Mouse (Mus musculus) limb, embryonic 11.5 days (tissue): ENCODE data around the gene Socs2. TPM values are rescaled to one million over a fixed set of nuclear protein-coding genes. Genes with fewer than 3 reads are reported as not detected.

Experiments used
- ATAC-seq: fragments of 200-750 bp; cut with Nextera tagmentation; 2 replicates; pipeline ENCODE4 v1.8.0; 2017; ENCODE audit warnings: low read depth; ENCODE audit not compliant: insufficient number of reproducible peaks, low FRiP score, low TSS enrichment
- DNase-seq: peaks from one replicate; pipeline ENCODE4 v3.0.0-alpha.2; 2015; ENCODE audit warnings: low spot score
- H3K27ac ChIP-seq: fragments of 300-500 bp; sonication (generic); replicated peaks from 2 replicates; pipeline ENCODE4 v1.5.1; 2014; ENCODE audit warnings: low read depth, mild to moderate bottlenecking, low read length
- H3K27me3 ChIP-seq: fragments of 300-500 bp; sonication (generic); 2 replicates; pipeline ENCODE4 v1.6.1; 2014; ENCODE audit warnings: mild to moderate bottlenecking, low read length, mixed read lengths; ENCODE audit not compliant: control insufficient read depth, insufficient read depth
- H3K36me3 ChIP-seq: fragments of 300-500 bp; sonication (generic); 2 replicates; pipeline ENCODE4 v1.6.1; 2014; ENCODE audit warnings: mild to moderate bottlenecking, low read length, moderate library complexity, mixed read lengths; ENCODE audit not compliant: control insufficient read depth, insufficient read depth
- H3K4me1 ChIP-seq: fragments of 300-500 bp; sonication (generic); 2 replicates; pipeline ENCODE4 v1.6.1; 2014; ENCODE audit warnings: low read length, mixed read lengths; ENCODE audit not compliant: control insufficient read depth, insufficient read depth
- H3K4me2 ChIP-seq: fragments of 300-500 bp; sonication (generic); 2 replicates; pipeline ENCODE4 v1.6.1; 2014; ENCODE audit warnings: low read depth, mild to moderate bottlenecking, moderate library complexity; ENCODE audit not compliant: severe bottlenecking
- H3K4me3 ChIP-seq: fragments of 300-500 bp; sonication (generic); 2 replicates; pipeline ENCODE4 v1.5.1; 2014; ENCODE audit warnings: low read depth, low read length
- H3K9ac ChIP-seq: fragments of 300-500 bp; sonication (generic); 2 replicates; pipeline ENCODE4 v1.6.1; 2014; ENCODE audit warnings: mild to moderate bottlenecking, low read length
- H3K9me3 ChIP-seq: fragments of 300-500 bp; sonication (generic); 2 replicates; pipeline ENCODE4 v1.6.1; 2016; ENCODE audit warnings: low read length; ENCODE audit not compliant: control insufficient read depth
- WGBS: fragments of 180-500 bp; shearing (Covaris S2); extraction: QIAGEN DNeasy Blood & Tissue Kit; methylation state at CpG from one replicate; pipeline ENCODE4 v1.1.7; 2014; 5-methylcytosine and 5-hydroxymethylcytosine counted together
- polyA plus RNA-seq: library from polyadenylated mRNA; unstranded; fragments of >200 nt; fragmentation: Nextera tagmentation; extraction: Ambion mirVana; gene quantifications from 2 replicates; pipeline ENCODE4 v1.2.1, GENCODE M21; 2014

Gene Socs2
- polyA plus RNA-seq, 1 experiment from 2014 or later = 42.9 TPM

GRCm38 (mm10) chr10:95384446-95384845, 32.5 kb downstream of the Socs2 start:
- no peaks in the 10 kb centered on the region for H3K4me1 ChIP-seq
- no peak overlapping the region for H3K4me3 ChIP-seq
- 84% methylated on average over 8 of the region's 8 CpGs for WGBS
- no peak overlapping the region for H3K9ac ChIP-seq
- no peaks in the 10 kb centered on the region for H3K27me3 ChIP-seq
- H3K27ac ChIP-seq = no peak overlapping the region
- H3K9me3 ChIP-seq = no peaks in the 10 kb centered on the region
- H3K36me3 ChIP-seq = no peaks in the 10 kb centered on the region
- ATAC-seq (no peak), DNase-seq (no peak)
- H3K4me2 ChIP-seq = no peak overlapping the region

- no peak overlapping the region for H3K9ac ChIP-seq
- H3K27ac ChIP-seq = no peak overlapping the region
- DNase-seq (no peak), ATAC-seq (no peak)
- no peaks in the 10 kb centered on the region for H3K27me3 ChIP-seq
- H3K4me2 ChIP-seq = no peak overlapping the region
- WGBS = 92% methylated on average over 6 of the region's 6 CpGs
- no peaks in the 10 kb centered on the region for H3K9me3 ChIP-seq
- no peaks in the 10 kb centered on the region for H3K36me3 ChIP-seq
- H3K4me3 ChIP-seq = no peak overlapping the region
- H3K4me1 ChIP-seq = no peaks in the 10 kb centered on the region
Observed at GRCm38 (mm10) chr10:95373340-95373739, 43.6 kb downstream of the Socs2 start.

- Histone ChIP-seq H3K27ac (no peak overlapping the region), H3K36me3 (no peaks in the 10 kb centered on the region), H3K4me2 (no peak overlapping the region), H3K9me3 (no peaks in the 10 kb centered on the region), H3K4me1 (no peaks in the 10 kb centered on the region), H3K4me3 (no peak overlapping the region), H3K9ac (no peak overlapping the region), H3K27me3 (no peaks in the 10 kb centered on the region)
- no peak for ATAC-seq
- WGBS = 88% methylated on average over 3 of the region's 3 CpGs
- DNase-seq = no peak
Observed at GRCm38 (mm10) chr10:95371942-95372341, 45.0 kb downstream of the Socs2 start.

- H3K27ac ChIP-seq = no peak overlapping the region
- no peak overlapping the region for H3K9ac ChIP-seq
- no peak overlapping the region for H3K4me2 ChIP-seq
- DNase-seq (no peak), ATAC-seq (no peak)
- H3K9me3 ChIP-seq = no peaks in the 10 kb centered on the region
- H3K4me1 ChIP-seq = no peaks in the 10 kb centered on the region
- H3K27me3 ChIP-seq = no peaks in the 10 kb centered on the region
- no peaks in the 10 kb centered on the region for H3K36me3 ChIP-seq
- H3K4me3 ChIP-seq = no peak overlapping the region
Observed at GRCm38 (mm10) chr10:95369190-95369589, 47.8 kb downstream of the Socs2 start.

- DNase-seq (no peak), ATAC-seq (no peak)
- no peaks in the 10 kb centered on the region for H3K27me3 ChIP-seq
- no peaks in the 10 kb centered on the region for H3K4me1 ChIP-seq
- no peak overlapping the region for H3K27ac ChIP-seq
- WGBS = 91% methylated on average over 14 of the region's 14 CpGs
- H3K9me3 ChIP-seq = no peaks in the 10 kb centered on the region
- H3K36me3 ChIP-seq = no peaks in the 10 kb centered on the region
- no peak overlapping the region for H3K4me2 ChIP-seq
- H3K4me3 ChIP-seq = no peak overlapping the region
- H3K9ac ChIP-seq = no peak overlapping the region
Observed at GRCm38 (mm10) chr10:95368151-95368550, 48.8 kb downstream of the Socs2 start.

- ATAC-seq = no peak
- WGBS = 93% methylated on average over 9 of the region's 9 CpGs
Observed at GRCm38 (mm10) chr10:95367661-95368089, 49.3 kb downstream of the Socs2 start.

GRCm38 (mm10) chr10:95367241-95367640, 49.7 kb downstream of the Socs2 start:
- H3K9ac ChIP-seq = no peak overlapping the region
- H3K4me1 ChIP-seq = no peaks in the 10 kb centered on the region
- H3K36me3 ChIP-seq = no peaks in the 10 kb centered on the region
- DNase-seq = no peak
- no peak for ATAC-seq
- no peak overlapping the region for H3K4me2 ChIP-seq
- no peak overlapping the region for H3K27ac ChIP-seq
- H3K4me3 ChIP-seq = no peak overlapping the region
- WGBS = 82% methylated on average over 7 of the region's 7 CpGs
- no peaks in the 10 kb centered on the region for H3K27me3 ChIP-seq
- H3K9me3 ChIP-seq = no peaks in the 10 kb centered on the region

More at GRCm38 (mm10) chr10:95367661-95368089, 49.3 kb downstream of the Socs2 start:
- no peak overlapping the region for H3K27ac ChIP-seq
- DNase-seq = no peak
- H3K4me1 ChIP-seq = no peaks in the 10 kb centered on the region
- H3K9ac ChIP-seq = no peak overlapping the region
- H3K36me3 ChIP-seq = no peaks in the 10 kb centered on the region
- no peak overlapping the region for H3K4me3 ChIP-seq
- H3K4me2 ChIP-seq = no peak overlapping the region
- no peaks in the 10 kb centered on the region for H3K27me3 ChIP-seq
- no peaks in the 10 kb centered on the region for H3K9me3 ChIP-seq

- H3K9me3 ChIP-seq = no peaks in the 10 kb centered on the region
- no peak for DNase-seq
- no peaks in the 10 kb centered on the region for H3K27me3 ChIP-seq
- no peak overlapping the region for H3K4me3 ChIP-seq
- H3K4me1 ChIP-seq = no peaks in the 10 kb centered on the region
- no peaks in the 10 kb centered on the region for H3K36me3 ChIP-seq
- WGBS = 12% methylated on average over 2 of the region's 2 CpGs
- no peak overlapping the region for H3K4me2 ChIP-seq
- no peak overlapping the region for H3K9ac ChIP-seq
- H3K27ac ChIP-seq = no peak overlapping the region
- no peak for ATAC-seq
Observed at GRCm38 (mm10) chr10:95362326-95362725, 54.7 kb downstream of the Socs2 start.

- ATAC-seq (no peak), DNase-seq (no peak)
- no peaks in the 10 kb centered on the region for H3K4me1 ChIP-seq
- WGBS = 91% methylated on average over 12 of the region's 12 CpGs
- H3K4me3 ChIP-seq = no peak overlapping the region
- no peak overlapping the region for H3K27ac ChIP-seq
- no peaks in the 10 kb centered on the region for H3K36me3 ChIP-seq
- H3K9ac ChIP-seq = no peak overlapping the region
- no peaks in the 10 kb centered on the region for H3K27me3 ChIP-seq
- no peak overlapping the region for H3K4me2 ChIP-seq
- no peaks in the 10 kb centered on the region for H3K9me3 ChIP-seq
Observed at GRCm38 (mm10) chr10:95361260-95361841, 55.6 kb downstream of the Socs2 start.
